Mouse (Mus musculus) embryo, embryonic 9.5 days (tissue): ENCODE measurements around the gene Kpna7.
"Not testable (repeated sequence)": the region's sequence is repeated elsewhere in the genome, so short reads cannot be mapped to it uniquely, and the experiment has no call there.

ENCODE experiments used
- DNase-seq: peaks from one replicate; pipeline ENCODE4 v3.0.0-alpha.2; 2017; ENCODE audit errors: extremely low spot score

The Kpna7 gene

GRCm38 (mm10) chr5:145020712-145021111 lies 63.1 kb downstream of the Kpna7 start:
- not testable (repeated sequence) for DNase-seq

DNA sequence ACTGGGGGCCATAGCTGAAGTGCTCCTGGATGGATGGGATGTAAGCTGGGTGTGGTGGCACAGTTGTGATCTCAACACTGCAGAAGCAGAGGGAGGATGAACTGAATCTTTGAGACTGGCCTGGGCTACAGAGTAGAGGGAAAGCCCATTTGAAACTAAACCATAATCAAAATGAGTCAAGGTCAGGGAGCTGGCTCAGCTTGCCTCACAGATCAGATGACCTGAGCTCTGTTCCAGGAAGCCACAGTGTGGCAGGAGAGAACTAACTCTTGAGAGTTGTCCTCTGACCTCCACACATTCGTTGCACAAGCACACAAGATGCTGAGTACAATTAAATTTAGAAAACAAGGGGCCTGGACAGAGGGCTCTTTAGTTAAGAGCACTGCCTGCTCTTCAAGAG lies 63.6 kb downstream of the Kpna7 start:
- DNase-seq: not testable (repeated sequence)

GRCm38 (mm10) chr5:145016761-145017160 lies 67.1 kb downstream of the Kpna7 start:
- DNase-seq: not testable (repeated sequence)

- DNase-seq: no peak
These were observed 69.6 kb downstream of the Kpna7 start for GRCm38 (mm10) chr5:145014278-145014677.

DNA sequence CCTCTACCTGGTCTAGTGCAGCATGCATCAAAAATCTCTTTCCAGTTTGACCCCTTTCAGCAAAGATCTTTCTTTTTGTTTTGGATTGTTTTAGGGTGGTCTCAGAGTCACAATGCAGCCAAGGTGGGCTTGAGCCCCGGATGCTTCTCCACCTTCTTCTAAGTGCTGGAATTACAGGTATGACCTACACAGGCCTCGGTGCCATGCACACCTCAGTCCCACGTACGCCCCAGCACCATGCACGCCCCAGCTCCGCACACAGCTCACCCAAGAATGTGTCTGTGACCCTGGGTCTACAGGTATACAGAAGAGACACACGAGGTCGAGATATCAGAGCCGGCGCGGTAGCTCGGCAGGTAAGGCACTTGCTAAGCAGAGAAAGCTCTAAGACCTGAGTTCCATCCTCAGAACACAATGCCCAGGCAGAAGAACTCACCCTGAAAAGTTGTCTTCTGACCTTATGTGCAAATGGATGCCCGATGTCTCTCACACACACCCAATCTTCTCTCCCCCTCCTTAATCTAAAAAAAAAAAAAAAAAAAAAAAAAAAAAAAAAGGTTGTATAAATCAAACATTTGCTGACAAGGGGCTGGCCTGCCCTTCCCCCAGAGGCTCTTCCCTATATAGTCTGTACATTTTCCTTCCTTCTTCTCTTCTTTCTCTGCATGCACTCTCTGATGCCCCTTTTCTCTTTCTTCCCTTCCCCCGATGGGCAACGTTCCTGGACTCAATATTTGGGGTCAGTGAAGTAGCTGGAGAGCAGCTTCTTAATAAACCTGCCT lies 74.8 kb downstream of the Kpna7 start:
- no peak for DNase-seq

DNA sequence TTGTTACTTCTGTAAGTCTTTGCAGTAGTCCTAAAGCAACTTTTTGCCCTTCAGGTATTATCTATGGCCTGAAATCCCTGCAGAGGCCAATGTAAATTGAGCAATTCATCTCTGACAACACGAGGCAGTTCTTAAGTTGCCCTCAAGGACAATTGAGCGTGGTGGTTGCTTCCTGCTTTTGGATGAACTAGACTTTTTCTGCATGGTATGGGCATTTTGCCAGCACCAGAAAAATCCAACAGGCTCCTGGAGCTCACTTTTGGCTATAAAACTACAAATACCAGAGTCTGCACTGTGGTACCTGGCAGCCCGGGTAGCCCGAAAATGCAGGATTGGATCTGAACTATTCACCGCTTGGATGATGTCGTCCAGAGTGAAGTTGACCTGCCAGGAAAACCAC lies 78.2 kb downstream of the Kpna7 start:
- no peak for DNase-seq

GRCm38 (mm10) chr5:145004495-145004894 lies 79.3 kb downstream of the Kpna7 start:
- no peak for DNase-seq

DNA sequence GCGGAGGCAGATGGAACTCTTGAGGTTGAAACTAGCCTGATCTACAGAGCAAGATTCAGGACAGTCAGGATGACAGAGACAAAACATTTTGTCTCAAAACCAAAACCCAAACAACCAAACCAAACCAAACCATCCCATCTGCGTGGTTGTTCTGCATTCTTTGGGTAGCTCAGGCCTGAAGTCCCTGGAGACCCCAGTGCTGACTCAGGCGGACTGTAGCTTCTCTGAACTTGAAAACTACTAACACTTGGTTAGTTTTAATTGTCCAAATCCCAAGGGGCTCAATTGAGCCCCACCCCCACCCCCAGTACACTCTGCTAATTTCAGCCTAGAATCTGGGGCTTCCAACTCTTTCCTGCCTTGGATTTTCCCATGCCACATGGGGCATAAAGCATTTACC lies 80.5 kb downstream of the Kpna7 start:
- DNase-seq: no peak

GRCm38 (mm10) chr5:144998491-144998890 lies 85.3 kb downstream of the Kpna7 start:
- DNase-seq: no peak

GRCm38 (mm10) chr5:144990481-144990880 lies 93.3 kb downstream of the Kpna7 start:
- DNase-seq: no peak

- DNase-seq: no peak
These were observed 93.8 kb downstream of the Kpna7 start for GRCm38 (mm10) chr5:144990051-144990450.

GRCm38 (mm10) chr5:144989061-144989405 lies 94.8 kb downstream of the Kpna7 start:
- DNase-seq: no peak

DNA sequence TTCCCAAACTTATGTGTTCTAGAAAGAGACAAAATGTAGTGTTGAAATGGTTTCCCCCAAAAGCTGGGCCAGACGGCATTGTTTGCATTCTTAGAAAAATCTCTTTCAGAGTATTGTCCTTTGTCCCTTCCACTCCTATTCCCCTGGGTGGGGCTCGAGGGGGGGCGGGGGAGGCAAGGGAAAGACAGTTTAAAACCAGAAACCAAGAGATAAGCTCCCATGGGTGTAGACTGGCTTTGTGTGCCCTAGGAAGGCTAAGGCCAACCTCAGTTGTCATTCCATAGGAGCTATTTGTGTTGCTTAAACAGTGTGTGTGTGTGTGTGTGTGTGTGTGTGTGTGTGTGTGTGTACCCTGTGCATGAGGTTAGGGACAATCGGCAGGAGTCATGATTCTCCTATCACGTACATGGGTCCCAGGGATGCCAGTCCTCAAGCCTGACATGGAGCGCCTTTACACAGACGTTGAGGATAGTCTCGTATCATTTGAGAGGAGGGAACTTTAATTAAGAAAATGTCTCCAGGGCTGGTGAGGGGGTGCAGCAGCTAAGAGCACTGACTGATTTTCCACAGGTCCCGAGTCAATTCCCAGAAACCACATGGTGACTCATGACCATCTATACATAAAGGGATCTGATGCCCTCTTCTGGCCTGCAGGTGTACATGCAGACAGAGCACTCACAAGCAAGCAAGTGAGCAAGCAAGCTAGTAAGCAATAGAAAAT lies 95.3 kb downstream of the Kpna7 start:
- peak; percentile 60 for DNase-seq

GRCm38 (mm10) chr5:144987561-144987960 lies 96.3 kb downstream of the Kpna7 start:
- DNase-seq: no peak

DNA sequence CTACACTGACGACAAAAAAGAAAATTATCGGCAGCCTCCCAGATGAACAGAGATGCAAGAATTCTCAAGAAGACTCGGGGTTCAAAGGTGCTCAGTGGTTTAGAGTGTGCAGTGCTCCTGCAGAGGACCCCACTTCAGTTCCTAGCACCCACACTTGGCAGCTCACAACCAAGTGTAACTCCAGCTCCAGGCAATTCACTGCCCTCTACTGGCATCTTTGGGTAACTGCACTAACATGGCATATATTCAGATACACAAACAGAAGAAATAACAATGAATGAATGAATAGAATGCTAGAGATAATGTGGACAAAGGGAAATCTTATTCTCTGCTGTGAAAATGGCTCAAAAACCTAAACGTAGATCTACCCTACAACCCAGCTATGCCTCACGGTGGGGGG lies 99.0 kb downstream of the Kpna7 start:
- DNase-seq: no peak

DNA sequence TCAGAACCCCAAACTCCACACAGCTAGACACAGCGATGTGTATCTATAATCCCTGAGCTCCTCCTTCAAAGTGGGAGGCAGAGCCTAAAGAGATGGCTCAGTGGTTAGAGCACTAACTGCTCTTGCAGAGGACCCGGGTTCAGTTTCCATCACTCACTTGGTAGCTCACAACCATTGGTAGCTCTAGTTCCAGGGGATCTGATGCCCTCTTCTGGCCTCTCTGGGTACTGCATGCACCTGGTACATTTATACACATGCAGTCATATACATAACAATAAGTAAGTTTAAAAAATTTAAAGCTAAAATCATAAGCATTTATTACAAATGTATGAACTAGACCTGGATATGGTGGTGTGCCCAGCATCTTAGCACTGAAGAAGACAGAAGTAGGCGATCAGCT lies 100.6 kb downstream of the Kpna7 start:
- no peak for DNase-seq

DNA sequence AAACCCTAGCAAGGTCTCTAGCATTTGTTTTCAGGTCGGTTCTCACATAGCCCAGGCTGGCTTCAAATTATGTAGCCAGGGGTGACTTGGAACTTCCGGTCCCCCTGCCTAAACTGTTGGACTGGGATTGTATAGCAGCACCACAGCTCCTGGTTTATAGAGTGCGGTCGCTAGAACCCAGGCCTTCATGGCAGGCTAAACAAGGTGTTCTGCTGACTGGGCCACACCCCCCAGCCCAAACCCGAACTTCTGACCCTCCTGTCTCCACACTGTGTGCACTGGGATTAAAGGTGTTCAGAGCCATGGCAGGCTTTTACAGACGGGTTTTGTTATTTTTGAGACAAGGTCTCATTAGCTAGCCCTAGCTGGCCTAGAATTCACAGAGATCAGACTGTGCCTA lies 104.7 kb downstream of the Kpna7 start:
- DNase-seq: no peak

GRCm38 (mm10) chr5:144978533-144979107 lies 105.2 kb downstream of the Kpna7 start:
- no peak for DNase-seq

GRCm38 (mm10) chr5:144971266-144971665 lies 112.6 kb downstream of the Kpna7 start:
- no peak for DNase-seq

GRCm38 (mm10) chr5:144965639-144966351 lies 118.0 kb downstream of the Kpna7 start, which contains the start of gene Smurf1:
TSS of gene Smurf1 (minus strand) at chr5:144965847.
- peak; percentile 92 for DNase-seq

GRCm38 (mm10) chr5:144964872-144965638 lies 118.8 kb downstream of the Kpna7 start:
- peak; percentile 98 for DNase-seq
